Mouse (Mus musculus) ES-Bruce4 (cell line): ENCODE results near the gene Dync2li1.

Experiments
- CTCF ChIP-seq: IDR thresholded peaks from one replicate; pipeline ENCODE4 v1.8.1; 2011; ENCODE audit warnings: low read depth, low read length
- EP300 ChIP-seq: IDR thresholded peaks from 2 replicates; pipeline ENCODE4 v1.6.1; 2011; ENCODE audit warnings: low read depth, low read length; ENCODE audit not compliant: insufficient read depth

DNA sequence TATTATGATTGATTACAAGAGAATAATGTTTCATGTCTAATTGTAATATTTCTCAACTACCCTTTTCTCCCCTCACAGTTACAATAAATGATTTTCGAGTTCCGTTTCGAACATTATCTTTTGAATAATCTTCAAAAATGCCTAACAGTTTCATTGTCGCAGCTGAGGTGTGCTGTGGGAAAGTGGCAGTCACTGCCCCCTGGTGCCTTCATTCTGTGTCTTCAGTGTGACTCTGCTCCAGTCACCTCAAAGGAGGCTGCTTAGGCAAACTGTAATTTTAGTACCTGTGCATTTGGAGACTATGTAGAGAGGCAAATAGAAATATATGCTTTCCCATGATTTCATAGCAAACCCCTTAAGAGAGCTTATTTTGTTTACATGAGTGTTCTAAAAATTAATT lies 4.3 kb upstream of the Dync2li1 start:
- TF ChIP-seq EP300 (no peak), CTCF (no peak)
